Mouse (Mus musculus): Measurements from ENCODE around the gene Zfp600.
"Not testable (repeated sequence)": the region's sequence is repeated elsewhere in the genome, so short reads cannot be mapped to it uniquely, and the experiment has no call there.

Gene Zfp600

DNA sequence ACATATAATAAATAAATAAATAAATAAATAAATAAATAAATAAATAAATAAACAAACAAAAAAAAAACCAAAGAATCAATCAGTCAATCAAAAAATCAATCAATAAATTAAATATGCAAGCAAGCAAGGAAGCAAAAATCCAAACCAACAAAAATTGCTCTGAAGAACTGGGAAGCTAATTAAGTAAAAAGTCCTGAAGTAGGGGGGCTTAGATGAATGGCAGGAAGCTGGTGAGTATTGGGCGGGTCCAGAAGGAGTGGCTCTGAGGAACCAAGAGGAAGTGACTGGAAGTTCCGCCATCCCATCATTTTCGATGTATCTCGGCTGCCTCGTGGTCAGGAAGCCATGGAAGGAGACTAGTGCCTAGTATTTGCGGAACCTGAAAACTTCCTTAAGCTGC, at the start of gene Zfp600:
TSS of gene Zfp600 (plus strand) at position 301 of the 400 bp plus-strand sequence.
- not testable (repeated sequence) for DNase-seq (ENCODE audit: low read depth, low spot score)

DNA sequence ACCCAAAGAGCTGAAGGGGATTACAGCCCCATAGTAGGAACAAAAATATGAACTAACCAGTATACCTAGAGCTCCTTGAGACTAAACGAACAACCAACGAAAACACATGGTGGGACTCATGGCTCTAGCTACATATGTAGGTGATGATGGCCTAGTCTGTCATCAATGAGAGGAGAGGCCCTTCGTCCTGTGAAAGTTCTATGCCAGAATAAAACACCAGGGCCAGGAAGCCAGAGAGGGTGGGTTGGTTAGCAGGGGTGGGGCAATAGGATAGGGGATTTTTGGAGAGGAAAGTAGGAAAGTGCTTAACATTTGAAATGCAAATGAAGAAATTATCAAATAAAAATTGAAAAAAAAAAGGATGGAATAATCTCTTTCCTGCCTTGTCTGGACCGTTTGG, 6.3 kb downstream of the Zfp600 start:
- DNase-seq (ENCODE audit: low read depth, low spot score): not testable (repeated sequence)

DNA sequence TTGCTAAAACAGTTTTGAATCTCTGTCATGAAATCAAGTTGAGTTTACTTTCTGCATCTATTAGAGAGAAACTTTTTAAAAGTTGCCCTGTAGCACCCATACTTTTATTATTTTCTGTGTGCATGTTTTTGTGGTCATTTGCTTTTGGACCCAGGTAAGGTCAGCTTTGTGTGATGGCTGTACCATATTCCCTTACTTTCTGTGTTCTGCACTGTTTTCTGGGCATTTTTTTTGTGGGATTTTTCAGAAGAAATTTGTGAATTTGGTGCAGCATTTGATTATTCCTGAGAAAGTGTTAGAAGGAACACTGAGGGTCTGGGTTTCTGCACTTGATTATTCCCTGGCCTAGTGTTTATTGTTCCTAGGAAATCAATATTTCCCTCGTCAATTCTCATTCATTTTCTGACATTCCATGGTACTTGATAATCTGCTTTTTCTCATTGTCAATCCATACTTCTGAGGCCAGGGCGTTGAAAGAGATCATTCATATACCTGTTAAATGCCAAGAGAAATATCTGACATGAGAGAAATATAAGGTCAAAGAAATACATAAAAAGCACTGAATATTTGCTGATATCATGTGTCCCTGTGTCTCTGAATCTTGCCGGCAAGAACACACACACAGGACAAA, 10.7 kb downstream of the Zfp600 start:
- DNase-seq (ENCODE audit: low read depth, low spot score): not testable (repeated sequence)

DNA sequence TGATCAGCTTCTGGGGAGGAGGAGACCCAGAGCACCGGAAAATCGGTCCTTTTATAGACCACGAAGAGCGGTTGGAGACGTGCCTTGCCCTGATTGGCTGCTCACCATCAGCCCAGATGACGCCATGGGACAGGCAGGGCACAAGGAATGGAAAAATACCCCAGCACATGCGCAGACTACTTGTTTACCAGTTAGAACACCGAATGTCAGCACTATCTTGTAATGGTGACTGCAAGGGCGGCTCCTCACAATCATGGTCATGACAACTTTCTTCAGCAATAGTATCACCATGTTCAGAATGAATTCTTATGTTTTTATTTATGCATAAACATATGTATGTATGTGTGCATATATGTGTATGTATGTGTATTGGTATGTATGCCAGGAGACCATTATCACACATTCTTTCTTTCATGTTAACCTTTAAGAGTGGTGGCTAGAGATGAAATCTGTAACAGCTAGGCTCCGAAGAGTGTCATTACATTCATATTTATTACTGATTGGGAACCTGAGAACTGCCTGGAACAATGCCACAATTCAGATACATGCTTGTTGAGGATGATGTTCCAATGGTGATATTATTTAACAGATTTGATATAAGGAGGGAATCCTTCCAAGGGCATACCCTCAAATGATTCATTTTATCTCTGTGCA, 11.4 kb downstream of the Zfp600 start:
- not testable (repeated sequence) for DNase-seq (ENCODE audit: low read depth, low spot score)

DNA sequence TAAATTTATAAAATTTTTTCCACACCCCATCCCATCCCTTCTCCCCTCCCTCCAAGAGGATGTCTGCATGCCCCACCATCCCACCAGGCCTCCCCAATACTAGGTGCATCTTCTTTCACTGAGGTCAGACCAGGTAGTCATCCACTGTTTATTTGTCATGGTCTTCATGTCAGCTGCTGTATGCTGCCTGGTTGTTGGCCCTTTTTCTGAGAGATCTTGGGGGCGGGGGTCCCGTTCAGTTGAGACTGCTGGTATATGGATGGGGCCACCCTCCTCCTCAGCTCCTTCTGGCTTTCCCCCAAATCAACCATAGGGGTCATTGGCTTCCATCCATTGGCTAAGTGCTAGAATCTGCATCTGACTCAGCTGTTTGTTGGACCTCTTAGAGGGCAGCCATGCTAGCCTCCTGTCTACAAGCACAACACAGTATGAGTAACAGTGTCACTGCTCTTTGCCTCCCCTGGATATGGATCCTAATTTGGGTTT, 12.1 kb downstream of the Zfp600 start:
- DNase-seq (ENCODE audit: low read depth, low spot score): not testable (repeated sequence)

DNA sequence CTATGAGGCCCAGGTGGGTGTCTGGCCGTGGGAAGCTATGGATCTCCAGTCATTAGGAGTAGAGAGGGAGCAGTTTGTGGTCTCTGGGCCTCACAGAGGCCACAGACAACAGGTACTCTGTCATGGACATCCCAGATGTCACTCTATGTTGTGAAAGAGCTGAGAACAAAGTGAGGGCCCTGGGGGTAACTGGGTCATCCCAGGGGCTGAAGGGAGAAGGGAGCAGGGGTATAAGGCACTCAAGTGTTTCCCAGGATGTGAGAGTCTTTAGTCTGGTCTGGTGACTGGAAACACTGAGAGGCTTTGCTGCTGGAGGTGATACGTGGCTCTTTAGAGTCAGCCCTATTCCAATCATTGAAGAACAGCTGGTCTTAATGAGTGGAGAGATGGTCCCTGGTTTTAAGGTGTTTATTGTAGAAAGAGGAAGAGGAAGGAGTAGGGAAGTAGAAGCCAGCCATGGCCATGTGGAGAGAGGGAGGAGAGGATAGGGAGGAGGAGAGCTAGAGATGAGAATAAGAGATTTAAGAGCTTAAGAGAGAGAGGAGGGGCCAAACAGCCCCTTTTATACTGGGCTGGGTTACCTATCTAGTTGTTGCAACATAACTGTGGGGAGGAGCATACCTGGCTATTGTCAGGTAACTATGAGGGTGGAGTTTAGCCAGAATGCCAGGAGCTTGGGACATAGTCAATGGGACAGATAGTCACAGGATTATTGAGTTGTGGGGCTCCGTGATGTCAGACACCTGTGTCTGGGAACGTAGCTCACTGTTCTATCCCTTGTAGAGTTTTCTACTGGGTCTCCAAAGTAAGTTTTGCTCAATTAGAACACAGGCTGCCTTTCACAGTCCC, 17.0 kb downstream of the Zfp600 start:
- DNase-seq (ENCODE audit: low read depth, low spot score): not testable (repeated sequence)

DNA sequence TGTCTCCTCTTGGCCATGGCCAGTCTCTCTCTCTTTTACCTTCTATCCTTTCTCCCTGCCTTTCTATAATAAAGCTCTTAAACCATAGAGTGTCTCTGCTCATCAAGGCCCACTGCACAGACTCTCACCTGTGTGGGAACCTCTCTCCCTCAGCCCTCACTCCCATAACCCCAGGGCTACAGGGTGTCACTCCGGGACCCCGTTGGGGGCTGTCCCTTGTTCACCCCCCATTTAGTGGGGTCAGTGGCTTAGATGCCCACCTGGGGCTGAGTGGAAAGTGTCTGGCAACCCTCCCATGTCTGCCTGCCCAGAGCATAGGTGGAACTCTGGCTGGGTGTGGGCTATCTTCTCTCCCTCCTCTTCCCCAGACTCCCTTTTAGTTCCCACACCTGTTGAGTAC, 47.7 kb downstream of the Zfp600 start:
- not testable (repeated sequence) for DNase-seq (ENCODE audit: low read depth, low spot score)

DNA sequence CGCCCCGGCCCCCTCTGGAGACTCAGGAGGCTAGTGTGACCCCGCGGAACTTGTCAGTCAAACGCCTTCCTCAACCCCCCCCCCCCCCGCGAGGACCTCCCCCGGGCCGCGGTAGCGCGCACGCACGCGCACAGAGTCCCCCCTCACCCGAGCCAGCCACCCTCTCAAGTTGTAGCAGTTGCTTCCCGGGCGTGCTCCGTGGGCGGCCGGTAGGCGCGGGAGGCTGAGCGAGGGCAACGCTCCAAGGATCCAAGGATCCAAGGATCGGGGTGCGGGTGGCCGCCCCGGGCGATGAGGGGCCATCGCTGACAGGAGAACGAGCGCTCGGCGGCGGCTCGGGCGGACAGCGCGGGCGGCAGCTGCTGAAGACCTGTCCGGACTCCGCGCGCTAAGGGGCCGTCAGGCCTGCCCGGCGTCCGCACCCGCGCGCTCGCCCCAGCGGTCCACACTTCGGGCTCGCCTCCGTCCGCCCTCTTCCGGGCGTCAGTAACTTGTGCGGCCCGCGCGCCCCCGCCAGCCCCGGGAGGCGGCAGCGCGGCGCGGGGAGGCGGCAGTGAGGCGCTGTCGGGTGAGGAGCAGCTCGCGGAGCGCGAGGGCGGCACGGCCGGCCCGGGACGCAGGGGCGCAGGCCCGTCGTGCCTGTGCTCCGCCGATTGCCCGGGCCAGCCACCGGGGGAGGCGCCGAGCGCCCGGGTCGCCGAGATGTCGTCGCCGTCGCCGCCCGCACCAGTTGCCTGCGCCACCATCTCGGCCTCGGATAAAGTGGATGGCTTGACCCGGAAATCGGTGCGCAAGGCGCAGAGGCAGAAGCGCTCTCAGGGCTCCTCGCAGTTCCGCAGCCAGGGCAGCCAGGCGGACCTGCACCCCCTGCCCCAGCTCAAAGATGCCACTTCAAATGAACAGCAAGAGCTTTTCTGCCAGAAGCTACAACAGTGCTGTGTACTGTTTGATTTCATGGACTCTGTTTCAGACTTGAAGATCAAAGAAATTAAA, 82.9 kb downstream of the Zfp600 start:
- not testable (repeated sequence) for DNase-seq (ENCODE audit: low read depth, low spot score)

- DNase-seq (ENCODE audit: low read depth, low spot score): not testable (repeated sequence)
These were observed 85.5 kb downstream of the Zfp600 start for GRCm38 (mm10) chr4:146242119-146242518.

Data from retina, adult 2 months (tissue).